Mouse (Mus musculus): ENCODE measurements around the gene Grk1. TPM values are rescaled to one million over a fixed set of nuclear protein-coding genes. Genes with fewer than 3 reads are reported as not detected.

The Grk1 gene
- polyA plus RNA-seq, 1 experiment, result not detected

DNA sequence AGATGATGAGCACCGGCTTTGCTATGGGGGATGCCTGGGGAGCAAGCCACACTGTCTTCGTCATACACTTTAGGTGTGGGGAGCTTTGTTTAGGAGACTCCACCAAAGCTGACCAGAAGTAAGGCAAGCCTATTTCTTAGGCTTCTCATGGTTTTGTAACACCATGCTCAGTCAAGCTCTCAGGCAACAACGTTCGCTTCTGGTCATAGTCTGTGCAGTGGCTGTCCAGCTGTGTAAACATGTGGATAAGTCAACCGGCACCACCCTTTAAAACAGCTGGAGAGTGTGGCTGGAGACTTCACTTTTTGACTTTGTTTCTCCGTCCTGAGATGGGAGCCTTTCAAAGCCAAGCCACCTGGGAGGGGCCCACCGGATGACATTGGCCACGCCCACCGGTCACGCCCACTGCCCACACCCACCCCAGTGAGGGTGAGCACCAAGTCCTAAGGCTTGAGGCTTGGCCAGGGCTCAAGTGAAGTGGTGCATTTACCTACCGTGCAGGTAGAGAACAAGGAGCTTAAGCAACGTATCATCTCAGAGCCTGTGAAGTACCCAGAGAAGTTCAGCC lies 9.0 kb downstream of the Grk1 start:
- 61% methylated on average over 12 of the region's 12 CpGs for WGBS
- TF ChIP-seq POLR2A (IDR thresholded peaks at IDR 0.05; ENCODE audit: insufficient read depth, low read depth, low read length) (no peak), CTCF (IDR thresholded peaks at IDR 0.05; ENCODE audit: insufficient read depth, low read depth, low read length) (no peak)
- Histone ChIP-seq H3K27ac (ENCODE audit: insufficient read depth, low read depth, low read length) (no peak overlapping the region), H3K4me1 (ENCODE audit: control insufficient read depth, insufficient read depth, low read length) (no peaks in the 10 kb centered on the region), H3K4me3 (ENCODE audit: insufficient read depth, low read depth, low read length) (no peak overlapping the region)

DNA sequence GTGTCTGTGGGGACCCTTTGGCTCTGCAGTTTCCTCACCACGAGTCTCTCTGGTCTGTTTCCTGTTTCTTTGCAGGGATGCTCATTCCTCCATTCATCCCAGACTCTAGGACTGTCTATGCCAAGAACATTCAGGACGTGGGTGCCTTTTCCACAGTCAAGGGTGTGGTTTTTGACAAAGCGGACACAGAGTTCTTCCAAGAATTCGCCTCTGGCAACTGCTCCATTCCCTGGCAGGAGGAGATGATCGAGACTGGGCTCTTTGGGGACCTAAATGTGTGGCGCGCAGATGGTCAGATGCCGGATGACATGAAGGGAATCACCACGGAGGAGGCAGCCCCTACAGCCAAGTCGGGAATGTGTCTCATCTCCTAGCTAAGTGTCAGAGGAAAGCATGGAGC lies 11.0 kb downstream of the Grk1 start:
- WGBS, result 74% methylated on average over 10 of the region's 10 CpGs
- TF ChIP-seq CTCF (IDR thresholded peaks at IDR 0.05; ENCODE audit: insufficient read depth, low read depth, low read length), result no peak
- TF ChIP-seq POLR2A (IDR thresholded peaks at IDR 0.05; ENCODE audit: insufficient read depth, low read depth, low read length), result no peak
- Histone ChIP-seq H3K27ac (ENCODE audit: insufficient read depth, low read depth, low read length) (no peak overlapping the region), H3K4me3 (ENCODE audit: insufficient read depth, low read depth, low read length) (no peak overlapping the region), H3K4me1 (ENCODE audit: control insufficient read depth, insufficient read depth, low read length) (no peaks in the 10 kb centered on the region)

DNA sequence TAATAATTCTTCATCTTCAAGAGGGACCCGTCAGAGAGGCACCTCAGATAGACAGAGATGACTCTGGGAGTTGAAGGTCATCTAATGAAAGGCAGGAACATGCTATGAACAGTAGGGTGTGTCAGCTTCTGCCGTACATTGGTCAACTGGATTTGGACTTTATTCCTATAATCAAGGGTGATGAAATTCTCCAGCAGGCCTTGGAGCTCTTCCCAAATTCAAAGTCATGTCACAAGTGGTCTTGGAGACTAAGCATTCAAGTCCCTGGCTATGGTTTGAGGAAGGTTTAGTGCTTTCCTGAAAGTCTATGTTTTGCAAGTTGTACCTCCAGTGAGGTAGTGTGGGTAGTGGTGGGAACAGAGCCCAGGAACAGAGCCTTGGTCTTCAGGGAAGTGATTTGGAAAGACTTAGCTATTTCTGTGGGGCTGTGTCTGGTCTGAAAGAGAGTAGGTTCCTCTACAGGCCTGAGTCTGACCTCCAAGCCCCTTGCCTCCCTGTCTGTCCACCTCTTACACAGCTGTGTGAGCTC lies 14.3 kb downstream of the Grk1 start:
- no peak overlapping the region for H3K4me3 ChIP-seq (ENCODE audit: insufficient read depth, low read depth, low read length)
- WGBS, result 76% methylated on average over 2 of the region's 2 CpGs
- H3K4me1 ChIP-seq (ENCODE audit: control insufficient read depth, insufficient read depth, low read length), result no peaks in the 10 kb centered on the region
- TF ChIP-seq CTCF (IDR thresholded peaks at IDR 0.05; ENCODE audit: insufficient read depth, low read depth, low read length) (no peak), POLR2A (IDR thresholded peaks at IDR 0.05; ENCODE audit: insufficient read depth, low read depth, low read length) (no peak)
- no peak overlapping the region for H3K27ac ChIP-seq (ENCODE audit: insufficient read depth, low read depth, low read length)

DNA sequence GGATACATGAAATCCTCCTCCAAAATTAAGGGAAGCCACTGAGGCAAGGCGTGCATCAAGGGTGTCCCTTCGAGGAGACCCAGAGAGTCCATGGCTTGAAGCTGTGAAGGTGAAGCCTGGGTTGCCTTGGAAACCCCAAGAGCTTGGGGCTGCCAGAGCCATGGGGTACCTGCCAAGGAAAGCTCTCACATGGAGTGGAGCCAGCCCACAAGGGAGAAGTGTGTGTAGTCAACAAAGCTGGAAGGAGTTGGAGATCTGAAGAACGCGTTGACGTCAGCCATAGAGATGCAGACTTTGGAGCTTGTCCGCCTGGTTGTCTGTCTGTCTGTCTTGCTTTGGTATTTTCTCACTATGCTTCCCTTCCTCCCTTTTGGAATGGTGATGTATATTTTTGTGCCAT lies 16.1 kb downstream of the Grk1 start:
- H3K4me1 ChIP-seq (ENCODE audit: control insufficient read depth, insufficient read depth, low read length), result no peaks in the 10 kb centered on the region
- WGBS, result 74% methylated on average over 6 of the region's 6 CpGs
- TF ChIP-seq POLR2A (IDR thresholded peaks at IDR 0.05; ENCODE audit: insufficient read depth, low read depth, low read length) (no peak), CTCF (IDR thresholded peaks at IDR 0.05; ENCODE audit: insufficient read depth, low read depth, low read length) (no peak)
- no peak overlapping the region for H3K4me3 ChIP-seq (ENCODE audit: insufficient read depth, low read depth, low read length)
- no peak overlapping the region for H3K27ac ChIP-seq (ENCODE audit: insufficient read depth, low read depth, low read length)

DNA sequence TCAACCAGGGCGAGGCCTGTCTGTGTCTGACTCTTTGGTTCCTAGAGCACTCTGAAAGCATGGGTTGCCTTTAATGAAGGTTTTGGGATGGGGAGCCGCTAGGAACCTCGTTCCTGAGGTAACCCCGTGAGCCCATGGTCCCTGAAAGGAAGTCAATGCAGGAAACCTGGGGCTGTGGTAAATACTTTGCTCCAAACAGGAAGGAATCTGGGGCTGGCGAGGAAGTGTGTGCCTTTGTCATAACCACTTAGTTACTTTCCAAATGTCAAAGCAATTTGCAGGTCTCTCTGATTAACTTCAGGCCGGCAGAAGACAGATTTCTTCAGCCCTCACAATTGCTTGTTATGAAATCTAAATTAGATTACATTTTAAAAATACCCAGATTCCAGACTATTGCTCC lies 22.5 kb downstream of the Grk1 start:
- 78% methylated on average over 6 of the region's 6 CpGs for WGBS
- H3K4me3 ChIP-seq (ENCODE audit: insufficient read depth, low read depth, low read length), result no peak overlapping the region
- H3K27ac ChIP-seq (ENCODE audit: insufficient read depth, low read depth, low read length), result no peak overlapping the region
- TF ChIP-seq CTCF (IDR thresholded peaks at IDR 0.05; ENCODE audit: insufficient read depth, low read depth, low read length) (no peak), POLR2A (IDR thresholded peaks at IDR 0.05; ENCODE audit: insufficient read depth, low read depth, low read length) (no peak)
- no peaks in the 10 kb centered on the region; the same call in none of the 2 replicates for H3K4me1 ChIP-seq (ENCODE audit: control insufficient read depth, insufficient read depth, low read length)

DNA sequence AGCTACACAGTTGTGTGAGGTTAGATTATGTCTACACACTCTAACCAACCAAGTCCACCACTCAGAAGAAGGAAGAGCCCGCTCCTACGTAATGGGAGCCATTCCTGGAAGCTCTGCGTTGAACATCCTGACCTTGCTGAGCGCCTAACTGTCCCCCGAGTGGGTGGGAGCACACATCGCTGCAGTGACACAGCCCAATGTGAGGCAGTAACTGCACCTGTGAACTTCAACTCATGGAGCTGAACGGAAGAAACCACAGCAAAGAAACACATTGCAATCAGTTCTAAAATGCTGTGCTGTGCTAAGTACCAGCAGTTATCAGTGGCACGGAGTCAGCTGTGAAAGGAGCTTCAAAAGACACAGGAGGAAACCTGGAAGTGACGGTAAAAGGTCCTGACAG lies 23.3 kb downstream of the Grk1 start:
- Histone ChIP-seq H3K4me1 (ENCODE audit: control insufficient read depth, insufficient read depth, low read length) (no peaks in the 10 kb centered on the region; the same call in none of the 2 replicates), H3K27ac (ENCODE audit: insufficient read depth, low read depth, low read length) (no peak overlapping the region), H3K4me3 (ENCODE audit: insufficient read depth, low read depth, low read length) (no peak overlapping the region)
- no peak for TF ChIP-seq POLR2A (IDR thresholded peaks at IDR 0.05; ENCODE audit: insufficient read depth, low read depth, low read length)
- TF ChIP-seq CTCF (IDR thresholded peaks at IDR 0.05; ENCODE audit: insufficient read depth, low read depth, low read length), result no peak
- 74% methylated on average over 9 of the region's 9 CpGs for WGBS

DNA sequence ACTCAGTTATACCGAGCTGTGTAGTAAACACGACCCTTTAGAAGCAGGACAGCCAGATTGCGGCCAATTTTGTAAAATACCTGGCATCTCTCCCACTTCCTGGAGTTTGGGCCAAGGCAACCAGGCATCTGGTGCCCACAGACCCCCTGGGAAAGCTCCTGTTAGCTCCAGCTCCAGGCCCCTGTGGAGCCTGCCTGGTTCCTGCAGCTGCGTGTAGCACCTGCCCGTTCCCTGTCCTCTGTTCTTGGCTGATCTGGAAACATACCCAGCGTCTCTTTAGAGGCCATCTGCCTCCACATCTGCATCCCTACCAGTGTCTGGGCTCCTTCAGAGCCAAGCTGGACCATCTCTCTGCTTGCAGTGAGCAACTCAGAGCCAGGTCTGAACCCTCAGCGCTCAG lies 25.5 kb downstream of the Grk1 start:
- Histone ChIP-seq H3K4me3 (ENCODE audit: insufficient read depth, low read depth, low read length) (no peak overlapping the region), H3K27ac (ENCODE audit: insufficient read depth, low read depth, low read length) (no peak overlapping the region), H3K4me1 (ENCODE audit: control insufficient read depth, insufficient read depth, low read length) (peaks cover 2% of the 10 kb centered on the region)
- TF ChIP-seq POLR2A (IDR thresholded peaks at IDR 0.05; ENCODE audit: insufficient read depth, low read depth, low read length) (no peak), CTCF (IDR thresholded peaks at IDR 0.05; ENCODE audit: insufficient read depth, low read depth, low read length) (no peak)
- WGBS, result 49% methylated on average over 7 of the region's 7 CpGs

DNA sequence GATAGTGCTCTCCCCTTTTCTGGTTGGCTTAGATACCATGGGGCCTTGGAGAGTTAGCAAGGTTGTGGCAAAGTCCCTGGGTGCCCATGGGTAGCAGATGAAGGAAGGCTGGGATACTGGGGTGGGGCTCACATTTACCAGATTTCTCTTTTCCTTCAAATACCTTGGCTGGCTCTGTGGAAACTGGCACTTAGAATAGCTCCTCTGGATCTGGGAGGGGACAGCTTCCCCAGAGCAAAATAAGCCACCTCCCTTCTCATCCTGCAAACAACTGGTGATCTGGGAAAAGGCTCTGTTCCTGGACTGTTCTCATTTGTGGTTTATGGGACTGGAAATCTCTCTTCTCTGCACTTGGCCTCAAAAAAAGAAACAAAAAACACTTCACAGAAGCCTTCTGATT lies 26.0 kb downstream of the Grk1 start:
- no peak overlapping the region for H3K27ac ChIP-seq (ENCODE audit: insufficient read depth, low read depth, low read length)
- no peak overlapping the region for H3K4me3 ChIP-seq (ENCODE audit: insufficient read depth, low read depth, low read length)
- no peak for TF ChIP-seq CTCF (IDR thresholded peaks at IDR 0.05; ENCODE audit: insufficient read depth, low read depth, low read length)
- TF ChIP-seq POLR2A (IDR thresholded peaks at IDR 0.05; ENCODE audit: insufficient read depth, low read depth, low read length), result no peak
- H3K4me1 ChIP-seq (ENCODE audit: control insufficient read depth, insufficient read depth, low read length), result peaks cover 4% of the 10 kb centered on the region

DNA sequence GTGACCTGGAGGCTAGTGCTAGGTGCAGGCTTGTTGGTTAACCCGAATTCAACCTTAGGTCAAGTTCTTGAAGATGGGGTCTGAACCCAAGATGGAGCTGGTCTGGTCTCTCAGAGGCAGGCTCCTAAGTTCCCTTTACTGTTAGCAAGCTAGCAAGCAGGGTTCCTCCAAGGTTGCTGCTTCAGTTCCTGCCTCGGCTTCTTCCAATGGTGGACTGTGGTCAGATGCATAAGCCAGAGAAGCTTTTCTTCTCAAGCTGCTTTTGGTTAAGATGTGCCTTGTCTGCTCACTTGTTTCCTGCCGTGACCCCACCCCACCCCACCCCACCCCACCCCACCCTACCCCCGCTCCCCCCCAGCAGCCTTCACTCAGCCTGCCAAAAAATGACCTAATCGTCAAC lies 28.2 kb downstream of the Grk1 start:
- Histone ChIP-seq H3K4me1 (ENCODE audit: control insufficient read depth, insufficient read depth, low read length) (peaks cover 7% of the 10 kb centered on the region), H3K27ac (ENCODE audit: insufficient read depth, low read depth, low read length) (no peak overlapping the region), H3K4me3 (ENCODE audit: insufficient read depth, low read depth, low read length) (no peak overlapping the region)
- 79% methylated on average over 5 of the region's 5 CpGs for WGBS
- TF ChIP-seq CTCF (IDR thresholded peaks at IDR 0.05; ENCODE audit: insufficient read depth, low read depth, low read length) (no peak), POLR2A (IDR thresholded peaks at IDR 0.05; ENCODE audit: insufficient read depth, low read depth, low read length) (no peak)

DNA sequence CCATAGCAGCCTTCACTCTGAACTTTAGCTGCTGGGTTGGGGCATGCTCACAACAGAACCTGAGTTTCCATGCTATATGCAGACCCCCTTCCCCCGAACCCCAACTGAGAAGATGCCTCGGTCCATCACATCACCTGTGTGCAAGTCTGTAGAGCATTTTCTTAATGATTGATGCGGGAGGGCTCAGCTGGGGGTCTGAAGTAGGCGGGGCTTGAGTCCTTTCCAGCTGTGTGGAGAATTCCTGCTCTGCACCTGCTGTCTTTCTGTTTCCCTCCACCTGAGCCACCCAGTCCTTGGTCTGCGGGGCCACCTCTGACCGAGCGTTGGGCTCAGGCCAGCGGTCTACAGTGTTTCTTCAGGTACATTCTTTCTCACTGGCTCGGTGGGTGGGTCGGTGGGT lies 30.0 kb downstream of the Grk1 start, which contains the start of gene Tmem255b:
TSS of gene Tmem255b (plus strand) at position 301 of the 400 bp plus-strand sequence.
- WGBS, result 18% methylated on average over 10 of the region's 10 CpGs
- H3K4me1 ChIP-seq (ENCODE audit: control insufficient read depth, insufficient read depth, low read length), result peaks cover 7% of the 10 kb centered on the region
- TF ChIP-seq CTCF (IDR thresholded peaks at IDR 0.05; ENCODE audit: insufficient read depth, low read depth, low read length) (no peak), POLR2A (IDR thresholded peaks at IDR 0.05; ENCODE audit: insufficient read depth, low read depth, low read length) (no peak)
- H3K4me3 ChIP-seq (ENCODE audit: insufficient read depth, low read depth, low read length), result no peak within 1 kb of the TSS
- no peak within 1 kb of the TSS for H3K27ac ChIP-seq (ENCODE audit: insufficient read depth, low read depth, low read length)
